Mouse (Mus musculus) E14TG2a.4 (cell line): Measurements from ENCODE around the gene Tmem170b.

Experiments
- CTCF ChIP-seq: conservative IDR thresholded peaks from 2 replicates; pipeline ENCODE4 v1.5.1; 2014; ENCODE audit warnings: low read length
- NANOG ChIP-seq: IDR thresholded peaks from 2 replicates; pipeline ENCODE4 v1.6.1; 2014; ENCODE audit warnings: borderline replicate concordance, low read length, mixed read lengths

DNA sequence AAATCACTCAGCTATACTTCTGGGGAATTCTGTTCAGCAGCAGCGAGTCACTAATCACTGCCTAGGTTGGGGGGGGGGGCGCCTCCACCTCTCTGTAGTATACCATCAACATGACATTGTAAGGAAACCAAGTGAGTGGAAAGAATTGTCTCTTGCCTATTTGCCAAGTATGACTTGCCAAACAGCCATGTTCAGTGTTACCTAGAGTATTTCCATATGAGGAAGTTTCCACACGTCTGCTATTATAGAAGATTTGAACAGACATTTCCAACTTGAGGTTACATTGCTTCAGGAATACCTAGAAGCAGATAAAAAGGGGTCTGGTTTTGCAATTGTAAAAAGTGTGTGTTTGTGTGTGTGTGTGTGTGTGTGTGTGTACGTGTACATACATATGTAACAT is 44.7 kb upstream of the Tmem170b start:
- TF ChIP-seq CTCF, result no peak
- no peak for TF ChIP-seq NANOG
